Mouse (Mus musculus): ENCODE measurements around the gene Galnt10.

DNA sequence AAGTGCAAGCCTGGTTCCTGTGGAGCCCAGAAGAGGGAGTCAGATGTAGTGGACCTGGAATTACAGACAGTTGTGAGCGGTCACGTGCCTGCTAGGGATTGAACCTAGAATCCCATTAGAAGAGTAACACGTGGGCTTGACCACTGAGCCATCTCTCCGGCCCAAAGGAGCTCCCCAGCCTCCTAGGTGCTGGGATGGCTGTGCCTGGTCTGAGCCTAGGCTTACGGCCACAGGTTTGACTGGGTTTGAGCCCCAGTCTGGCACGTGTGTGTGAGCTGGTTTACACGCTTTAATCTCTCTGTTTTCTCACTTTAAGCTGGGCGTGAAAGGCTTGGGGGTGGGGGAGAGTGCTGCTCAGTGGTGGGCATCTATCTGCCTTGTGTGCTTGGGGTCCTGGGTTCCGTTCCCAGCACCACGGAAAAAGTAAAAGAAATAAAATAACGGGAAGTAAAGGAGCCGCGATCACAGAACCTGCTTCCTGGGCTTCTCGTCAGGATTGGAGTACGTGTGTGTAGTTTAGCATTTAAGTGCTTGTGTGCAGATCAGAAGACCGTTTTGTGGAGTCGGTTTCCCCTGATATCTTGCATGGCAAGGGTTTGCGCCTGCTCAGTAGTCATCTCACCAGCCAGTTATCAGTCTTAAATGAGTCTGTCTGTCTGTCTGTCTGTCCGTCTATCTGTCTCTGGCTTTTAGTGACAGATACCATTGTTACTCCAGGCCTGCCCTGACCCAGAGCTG lies 16.4 kb downstream of the Galnt10 start:
- TF ChIP-seq POLR2A (IDR thresholded peaks at IDR 0.05; ENCODE audit: insufficient read length, low read depth) (no peak), MYOG (IDR thresholded peaks at IDR 0.05; ENCODE audit: control insufficient read depth in 1 of 3, insufficient read depth in 1 of 3, insufficient read length in 2 of 3, low read depth in 2 of 3) (no peak), USF1 (IDR thresholded peaks at IDR 0.05; ENCODE audit: low read depth) (no peak), CEBPB (IDR thresholded peaks at IDR 0.05; ENCODE audit: insufficient read depth, poor library complexity, severe bottlenecking) (no peak), MYOD1 (IDR thresholded peaks at IDR 0.05; ENCODE audit: control insufficient read depth in 1 of 3, insufficient read length in 2 of 3, low read depth in 2 of 3) (no peak), TCF12 (IDR thresholded peaks at IDR 0.05; ENCODE audit: insufficient read depth, poor library complexity, severe bottlenecking) (no peak), E2F4 (IDR thresholded peaks at IDR 0.05; ENCODE audit: insufficient read depth) (no peak), MAX (IDR thresholded peaks at IDR 0.05; ENCODE audit: low read depth) (no peak), POLR2AphosphoS2 (IDR thresholded peaks at IDR 0.05; ENCODE audit: insufficient read length, low read depth) (no peak)

Data from myocyte (in vitro differentiated cells).